Mouse (Mus musculus) liver, embryonic 14.5 days (tissue): ENCODE measurements at regions not wholly inside any gene's neighbourhood (a gene's known extent, or its start where the extent isn't known, plus 50 kb on each side); places are given as distances from the start of the nearest gene placed in this dataset.

Source experiments
- ATAC-seq: fragments of 200-750 bp; cut with Nextera tagmentation; 2 replicates; pipeline ENCODE4 v1.8.0; 2017; ENCODE audit warnings: moderate number of reproducible peaks, mild to moderate bottlenecking, moderate library complexity; ENCODE audit not compliant: insufficient read depth
- DNase-seq, 3 experiments: peaks; one replicate each; pipeline ENCODE4 v3.0.0-alpha.2; 2012 to 2013; ENCODE audit warnings: low read depth in 3 of 3, low spot score in 3 of 3
- H3K27ac ChIP-seq: fragments of 300-500 bp; sonication (generic); 2 replicates; pipeline ENCODE4 v1.5.1; 2014; ENCODE audit warnings: moderate library complexity, mild to moderate bottlenecking, control low read depth, inconsistent platforms
- H3K27me3 ChIP-seq: fragments of 300-500 bp; sonication (generic); 2 replicates; pipeline ENCODE4 v1.6.1; 2014; ENCODE audit warnings: mild to moderate bottlenecking, low read length, moderate library complexity; ENCODE audit not compliant: control insufficient read depth, insufficient read depth
- H3K36me3 ChIP-seq: fragments of 300-500 bp; sonication (generic); replicated peaks from 2 replicates; pipeline ENCODE4 v1.6.1; 2014; ENCODE audit warnings: low read depth; ENCODE audit not compliant: control insufficient read depth, insufficient read depth
- H3K4me1 ChIP-seq, 2 experiments: fragments of 200-500 bp in 1 of 2; fragments of 300-500 bp in 1 of 2; sonication (generic) in 1 of 2; replicated peaks; 2 replicates each; pipeline ENCODE4 v1.6.1; 2012 to 2014; ENCODE audit warnings: antibody characterized with exemption in 1 of 2, inconsistent platforms in 1 of 2, low read length in 1 of 2; ENCODE audit not compliant: control insufficient read depth in 2 of 2, insufficient read depth in 2 of 2
- H3K4me2 ChIP-seq: fragments of 300-500 bp; sonication (generic); 2 replicates; pipeline ENCODE4 v1.6.1; 2014; ENCODE audit warnings: low read depth, mild to moderate bottlenecking, control low read depth, moderate library complexity
- H3K4me3 ChIP-seq, 2 experiments: fragments of 200-500 bp in 1 of 2; fragments of 300-500 bp in 1 of 2; sonication (generic) in 1 of 2; 2 replicates each; pipeline ENCODE4 v1.5.1; 2012 to 2014; ENCODE audit warnings: low read depth in 2 of 2, low read length in 2 of 2, mild to moderate bottlenecking in 2 of 2, control low read depth in 1 of 2, inconsistent platforms in 1 of 2, moderate library complexity in 1 of 2; ENCODE audit not compliant: insufficient read depth in 1 of 2
- H3K9ac ChIP-seq: fragments of 300-500 bp; sonication (generic); replicated peaks from 2 replicates; pipeline ENCODE4 v1.6.1; 2014; ENCODE audit warnings: mild to moderate bottlenecking, control low read depth, moderate library complexity
- H3K9me3 ChIP-seq: fragments of 300-500 bp; sonication (generic); 2 replicates; pipeline ENCODE4 v1.6.1; 2016; ENCODE audit warnings: low read length, mixed read lengths; ENCODE audit not compliant: control insufficient read depth
- CTCF ChIP-seq: IDR thresholded peaks from 2 replicates; pipeline ENCODE4 v1.5.1; 2016; ENCODE audit warnings: antibody characterized with exemption, low read depth, control low read depth
- EP300 ChIP-seq: IDR thresholded peaks from 2 replicates; pipeline ENCODE4 v1.6.1; 2016; ENCODE audit warnings: antibody characterized with exemption, low read depth
- WGBS: fragments of 180-500 bp; shearing (Covaris S2); extraction: QIAGEN DNeasy Blood & Tissue Kit; methylation state at CpG from one replicate; pipeline ENCODE4 v1.1.7; 2014; ENCODE audit not compliant: insufficient replicate concordance; 5-methylcytosine and 5-hydroxymethylcytosine counted together

DNA sequence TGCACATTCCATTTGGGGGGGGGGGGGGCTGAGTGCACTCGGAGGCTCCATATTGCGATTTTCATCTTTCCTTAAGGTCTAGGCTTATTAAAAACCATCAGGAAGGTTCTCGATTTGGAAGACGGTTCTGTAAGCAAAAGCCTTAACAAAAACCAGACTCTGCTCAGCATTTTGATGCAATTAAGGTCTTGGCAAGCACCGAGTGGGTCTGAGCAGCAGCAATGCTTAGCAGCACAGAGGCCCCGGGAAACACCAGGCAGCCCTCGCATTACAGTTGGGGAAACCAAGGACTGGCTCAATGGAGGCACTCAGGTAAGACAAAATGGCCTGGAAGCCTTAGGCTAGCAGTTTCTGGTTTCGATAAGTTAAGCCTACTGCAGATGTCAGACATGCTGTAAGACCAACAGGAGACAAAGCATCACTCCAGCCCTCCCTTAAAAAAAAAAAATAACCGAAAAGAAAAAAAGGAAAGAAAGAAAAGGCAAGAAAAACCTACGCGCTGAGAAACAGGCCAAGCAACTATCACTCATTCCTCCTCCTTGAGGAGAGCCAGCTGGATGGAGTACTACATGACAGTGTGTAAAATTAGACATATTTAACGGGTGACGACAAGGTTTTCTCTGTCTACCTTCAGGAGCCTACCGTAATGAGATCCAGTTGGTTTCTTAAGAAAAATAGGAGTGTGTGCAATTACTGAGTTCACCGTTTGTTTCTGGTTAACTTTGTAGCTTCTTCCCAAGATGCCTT lies 436.3 kb upstream of the Zmiz1 start:
- no peaks in the 10 kb centered on the region for H3K9me3 ChIP-seq
- H3K9ac ChIP-seq: no peak overlapping the region
- 65% methylated on average over 15 of the region's 15 CpGs for WGBS
- no peak overlapping the region for H3K27ac ChIP-seq
- ATAC-seq: no peak
- H3K4me2 ChIP-seq: no peak overlapping the region
- TF ChIP-seq CTCF (no peak), EP300 (no peak)
- H3K4me3 ChIP-seq: no peak overlapping the region
- H3K36me3 ChIP-seq: no peaks in the 10 kb centered on the region
- no peak for DNase-seq
- H3K4me1 ChIP-seq: no peaks in the 10 kb centered on the region
- no peaks in the 10 kb centered on the region for H3K27me3 ChIP-seq

- Histone ChIP-seq H3K27ac (no peak overlapping the region), H3K4me3 (no peak overlapping the region), H3K4me1 (no peaks in the 10 kb centered on the region), H3K27me3 (no peaks in the 10 kb centered on the region), H3K36me3 (no peaks in the 10 kb centered on the region), H3K9me3 (no peaks in the 10 kb centered on the region), H3K4me2 (no peak overlapping the region), H3K9ac (no peak overlapping the region)
- TF ChIP-seq CTCF (no peak), EP300 (no peak)
- 58% methylated on average over 6 of the region's 6 CpGs for WGBS
- no peak for DNase-seq
- no peak for ATAC-seq
Measured at GRCm38 (mm10) chr14:25023270-25023800, 435.6 kb upstream of the Zmiz1 start.

- H3K27me3 ChIP-seq: no peaks in the 10 kb centered on the region
- no peaks in the 10 kb centered on the region for H3K9me3 ChIP-seq
- WGBS: 60% methylated on average over 6 of the region's 6 CpGs
- ATAC-seq: no peak
- no peak overlapping the region for H3K4me3 ChIP-seq
- DNase-seq: no peak
- H3K9ac ChIP-seq: no peak overlapping the region
- no peak for TF ChIP-seq EP300
- no peak for TF ChIP-seq CTCF
- no peaks in the 10 kb centered on the region for H3K4me1 ChIP-seq
- H3K36me3 ChIP-seq: no peaks in the 10 kb centered on the region
- H3K4me2 ChIP-seq: no peak overlapping the region
- H3K27ac ChIP-seq: no peak overlapping the region
Measured at GRCm38 (mm10) chr14:25025074-25025473, 433.9 kb upstream of the Zmiz1 start.

DNA sequence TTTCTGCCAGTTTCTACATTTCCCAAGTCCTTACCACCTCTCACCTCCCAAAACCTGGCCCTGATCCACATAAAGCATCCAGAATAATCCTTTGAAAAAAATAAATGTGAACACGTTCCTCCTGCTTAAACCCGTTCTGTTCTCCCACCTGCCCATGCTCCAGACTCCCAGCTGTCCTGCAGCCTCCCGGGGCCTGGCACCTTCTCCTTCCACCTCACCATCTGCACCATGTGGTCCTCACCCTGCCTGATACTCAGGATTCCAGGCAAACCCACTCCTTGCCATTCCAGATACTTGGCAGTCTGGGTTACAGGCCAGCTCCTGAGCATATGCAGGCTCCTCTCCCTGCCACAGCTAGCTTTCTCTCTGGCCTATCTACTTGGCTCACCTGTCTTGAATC lies 431.9 kb upstream of the Zmiz1 start:
- Histone ChIP-seq H3K4me1 (no peaks in the 10 kb centered on the region), H3K4me3 (no peak overlapping the region), H3K27ac (no peak overlapping the region), H3K9ac (no peak overlapping the region), H3K36me3 (no peaks in the 10 kb centered on the region), H3K27me3 (no peaks in the 10 kb centered on the region), H3K9me3 (no peaks in the 10 kb centered on the region), H3K4me2 (no peak overlapping the region)
- DNase-seq: no peak
- 58% methylated on average over 3 of the region's 3 CpGs for WGBS
- TF ChIP-seq CTCF (no peak), EP300 (no peak)
- no peak for ATAC-seq

DNA sequence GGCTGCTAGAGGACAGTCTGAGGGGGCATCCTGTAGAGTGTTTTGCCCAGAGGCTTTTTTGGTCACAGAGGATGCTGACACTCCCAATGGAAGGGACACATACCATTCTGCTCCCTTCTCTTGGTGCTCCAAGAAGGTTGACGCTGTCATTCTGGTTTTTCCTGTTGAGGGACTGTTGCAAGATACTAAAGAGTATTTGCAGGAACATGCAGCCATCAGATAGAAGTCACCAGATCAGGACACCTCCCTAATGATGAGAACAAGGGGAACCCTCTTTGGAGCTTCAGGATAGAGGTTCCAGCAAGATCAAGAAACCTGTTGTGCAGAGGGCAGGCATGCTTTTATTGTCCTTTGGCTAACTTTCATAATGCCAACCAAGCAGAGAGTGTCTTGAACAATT lies 431.1 kb upstream of the Zmiz1 start:
- Histone ChIP-seq H3K4me2 (no peak overlapping the region), H3K27ac (no peak overlapping the region), H3K9ac (no peak overlapping the region), H3K27me3 (no peaks in the 10 kb centered on the region), H3K36me3 (no peaks in the 10 kb centered on the region), H3K9me3 (no peaks in the 10 kb centered on the region), H3K4me1 (no peaks in the 10 kb centered on the region), H3K4me3 (no peak overlapping the region)
- 52% methylated on average over 1 of the region's 1 CpGs for WGBS
- ATAC-seq (no peak), DNase-seq (no peak)
- TF ChIP-seq CTCF (no peak), EP300 (no peak)
